Mouse (Mus musculus) layer of hippocampus, postnatal 14 days (tissue): ENCODE data around the gene Zp3. TPM values are rescaled to one million over a fixed set of nuclear protein-coding genes. Genes with fewer than 3 reads are reported as not detected.

Experiments
- DNase-seq, 2 experiments: peaks; one replicate each; pipeline ENCODE4 v3.0.0; 2021 to 2022; ENCODE audit warnings: low spot score in 2 of 2, mixed read lengths in 1 of 2
- long read RNA-seq, 2 experiments: library from polyadenylated mRNA; stranded (forward); transcript quantifications; one replicate each; pipeline ENCODE4 v2.0.0; 2021
- total RNA-seq, 2 experiments: library from RNA; stranded (reverse); gene quantifications; 2 replicates each; pipeline ENCODE4 v1.2.3; 2021

The Zp3 gene
- not detected for total RNA-seq
- long read RNA-seq, experiment 1 = 0 reads
- long read RNA-seq, experiment 2 = 0 reads

DNA sequence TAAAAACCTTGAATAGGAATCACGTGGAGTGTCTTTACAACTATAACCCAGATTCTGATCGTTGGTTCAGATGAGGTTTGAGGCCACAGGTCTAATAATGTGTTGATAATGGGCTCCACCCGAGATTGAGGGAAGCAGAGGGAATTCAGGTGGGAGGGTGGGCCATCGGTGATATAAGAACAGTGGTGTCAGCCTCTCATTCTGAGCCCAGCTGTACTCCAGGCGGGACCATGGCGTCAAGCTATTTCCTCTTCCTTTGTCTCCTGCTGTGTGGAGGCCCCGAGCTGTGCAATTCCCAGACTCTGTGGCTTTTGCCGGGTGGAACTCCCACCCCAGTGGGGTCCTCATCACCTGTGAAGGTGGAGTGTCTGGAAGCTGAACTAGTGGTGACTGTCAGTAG lies at the start of gene Zp3:
TSS of gene Zp3 (plus strand) at position 196 of the 400 bp plus-strand sequence.
- DNase-seq = no peak

DNA sequence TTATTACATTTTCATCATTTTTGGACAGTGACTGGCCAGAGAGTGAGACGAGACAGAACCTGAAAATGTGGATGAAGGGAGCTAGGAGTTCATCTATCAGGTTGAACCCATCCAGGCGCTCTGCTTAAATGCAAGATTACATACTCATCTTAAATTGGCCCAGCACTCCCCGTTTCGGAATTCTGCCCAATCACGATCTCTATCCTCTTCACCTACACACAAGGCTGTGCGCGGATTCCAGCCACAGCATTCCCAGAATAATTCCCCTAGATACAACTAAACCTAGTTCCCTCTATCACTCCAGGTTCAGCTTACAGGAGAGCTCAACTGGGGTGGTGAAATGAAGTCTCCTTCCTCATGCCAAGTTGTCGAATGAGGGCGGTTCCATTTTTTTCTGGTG lies 48.4 kb upstream of the Zp3 start:
- no peak for DNase-seq

DNA sequence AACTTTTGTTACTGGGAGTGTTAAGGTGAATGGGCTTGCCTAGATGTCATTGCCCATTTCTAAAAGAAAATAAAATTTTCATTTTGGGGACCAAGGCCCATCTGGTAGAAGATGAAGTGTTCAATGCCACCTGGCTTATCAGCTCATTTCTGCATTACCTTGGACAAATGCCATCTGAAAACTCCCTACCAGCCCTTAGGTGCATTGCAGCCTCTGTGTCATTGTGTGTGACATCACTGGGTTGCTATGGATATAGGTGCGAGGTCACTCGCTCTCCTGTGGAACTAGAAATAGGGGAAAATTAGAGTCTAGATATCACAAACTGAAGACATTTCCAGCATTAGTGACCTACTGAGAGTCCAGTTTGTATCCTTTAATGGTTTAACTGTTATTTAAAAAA lies 47.5 kb upstream of the Zp3 start:
- no peak for DNase-seq

DNA sequence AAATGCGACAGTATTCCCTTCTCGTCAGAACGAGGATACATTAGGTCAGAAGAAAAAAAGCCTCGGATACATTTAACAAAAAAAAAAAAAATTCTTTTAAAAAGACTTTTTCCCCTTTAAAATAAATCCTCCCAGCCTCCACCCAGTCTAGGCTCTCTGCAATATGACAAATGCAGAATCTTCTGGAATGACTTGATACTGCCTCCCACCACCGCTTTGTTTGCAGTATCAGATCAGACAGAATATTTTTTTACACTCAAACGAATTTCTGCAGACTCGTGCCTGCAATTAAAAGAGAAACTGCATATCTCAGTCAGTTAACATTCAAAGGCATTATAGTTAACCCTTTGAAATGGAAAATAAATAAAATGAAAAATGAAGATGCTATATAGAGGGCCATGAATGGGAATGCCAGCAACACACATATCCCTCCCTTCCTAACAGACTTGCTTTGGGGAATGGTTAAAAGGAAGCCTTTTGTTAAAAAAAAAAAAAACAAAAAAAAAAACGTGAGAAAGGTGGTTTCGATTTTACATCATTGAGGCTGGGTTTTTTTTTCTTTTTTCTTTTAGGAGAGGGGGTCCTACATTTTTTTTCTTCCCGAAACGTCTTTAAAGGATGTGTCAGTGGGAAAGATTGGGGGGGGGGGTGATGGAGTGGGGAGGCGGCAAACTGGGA lies 46.5 kb upstream of the Zp3 start:
- no peak for DNase-seq

DNA sequence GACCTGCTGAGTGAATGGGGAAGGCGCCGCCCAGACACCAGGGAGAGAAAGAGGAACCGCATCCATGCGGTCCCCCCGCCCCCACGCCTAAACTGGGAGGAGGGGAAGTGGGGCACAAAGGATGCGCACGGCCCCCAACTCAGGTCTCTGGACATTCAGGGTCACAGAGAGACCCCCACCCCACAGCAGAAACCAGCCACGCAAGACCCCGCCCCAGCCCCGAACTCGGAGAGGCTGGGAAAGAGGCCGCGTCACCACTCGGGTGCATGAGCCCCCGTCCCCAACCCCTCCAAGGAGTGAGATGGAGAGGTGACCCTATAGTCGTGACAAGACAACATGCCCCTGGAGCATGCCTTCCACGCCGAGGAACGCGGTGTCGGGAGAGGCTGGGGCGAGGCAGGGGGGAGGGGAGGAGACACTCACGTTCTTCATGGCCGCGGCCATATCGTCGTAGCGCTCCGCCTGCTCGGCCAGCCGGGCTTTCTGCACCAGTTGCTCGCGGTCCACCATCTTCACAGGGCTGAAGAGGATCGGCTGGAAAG lies 45.9 kb upstream of the Zp3 start:
- DNase-seq = peak; percentile 74 to 75

DNA sequence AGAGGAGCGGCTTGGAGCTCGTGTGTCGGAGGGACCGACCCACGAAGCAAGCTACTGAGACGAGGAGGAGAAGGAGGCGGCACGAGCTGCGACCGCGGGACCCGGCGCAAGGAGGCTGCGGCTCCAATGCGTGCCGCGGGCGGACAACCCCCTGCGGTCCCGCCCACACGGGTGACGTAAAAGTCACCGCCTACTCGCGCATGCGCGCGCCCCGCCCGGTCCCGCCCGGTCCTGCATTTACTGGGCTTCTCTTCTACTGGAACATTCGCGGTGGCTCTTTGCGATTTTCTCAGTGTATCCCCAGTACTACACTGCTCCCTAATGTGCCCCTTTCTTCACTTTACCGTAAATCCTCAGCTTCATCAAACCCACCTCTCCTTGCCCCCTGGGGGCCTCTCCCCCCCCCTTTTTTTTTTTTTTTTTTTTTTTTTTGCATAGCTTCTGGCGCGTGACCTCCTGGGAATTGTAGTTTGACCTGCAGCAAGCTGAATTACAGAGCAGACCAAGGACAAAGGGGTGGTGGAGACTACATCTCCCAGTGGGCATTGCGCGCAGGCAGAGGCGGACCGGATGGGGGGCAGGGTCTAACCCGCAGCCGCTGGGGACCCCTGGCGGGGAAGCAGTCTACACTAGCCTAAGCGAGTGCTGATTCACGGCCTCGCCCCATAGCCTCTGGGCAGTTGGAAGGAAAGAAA lies 45.3 kb upstream of the Zp3 start, which contains the start of gene Ywhag:
TSS of gene Ywhag (minus strand) at position 136 of the 695 bp plus-strand sequence.
- peak; percentile 96 to 97 for DNase-seq

DNA sequence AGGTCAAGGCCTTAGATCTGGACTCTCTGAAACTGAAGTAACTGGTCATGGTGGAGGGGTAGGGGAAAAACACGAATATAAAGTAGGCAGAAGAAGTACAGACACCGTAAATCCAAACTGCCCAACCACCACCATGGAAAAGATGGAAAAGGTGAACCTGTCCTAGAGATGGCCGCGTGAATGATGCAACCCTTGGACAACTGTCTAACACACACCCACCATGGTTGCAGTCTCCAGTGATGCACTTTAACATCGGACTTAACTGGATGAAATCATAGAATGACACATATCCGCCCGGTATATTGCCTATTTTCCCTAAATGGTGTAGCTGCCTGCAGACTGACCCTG lies 44.7 kb upstream of the Zp3 start:
- no peak for DNase-seq

DNA sequence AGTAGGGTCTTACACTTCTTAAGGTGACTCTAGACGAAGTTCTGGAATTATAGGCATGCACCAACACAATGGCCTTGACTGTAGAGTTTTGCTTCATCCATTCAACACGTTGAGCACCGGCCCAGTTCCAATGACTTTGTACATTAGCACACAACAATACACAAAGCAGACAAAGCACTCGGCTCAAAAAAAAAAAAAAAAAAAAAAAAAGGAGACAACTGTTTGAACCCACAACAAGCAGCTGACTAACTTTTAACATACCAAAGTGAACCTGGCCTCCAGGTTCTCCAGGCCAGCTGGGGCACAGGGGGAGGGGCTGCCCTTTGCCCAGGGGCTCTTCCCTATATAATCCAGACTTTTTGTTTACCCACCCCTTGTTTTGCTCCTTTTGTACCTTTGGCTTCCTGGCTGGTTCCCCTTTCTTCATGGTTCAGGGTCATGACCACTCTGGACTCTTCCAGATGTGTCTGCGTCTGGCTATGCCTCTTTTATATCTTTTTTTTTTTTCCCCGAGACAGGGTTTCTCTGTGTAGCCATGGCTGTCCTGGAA lies 44.2 kb upstream of the Zp3 start:
- DNase-seq = no peak

DNA sequence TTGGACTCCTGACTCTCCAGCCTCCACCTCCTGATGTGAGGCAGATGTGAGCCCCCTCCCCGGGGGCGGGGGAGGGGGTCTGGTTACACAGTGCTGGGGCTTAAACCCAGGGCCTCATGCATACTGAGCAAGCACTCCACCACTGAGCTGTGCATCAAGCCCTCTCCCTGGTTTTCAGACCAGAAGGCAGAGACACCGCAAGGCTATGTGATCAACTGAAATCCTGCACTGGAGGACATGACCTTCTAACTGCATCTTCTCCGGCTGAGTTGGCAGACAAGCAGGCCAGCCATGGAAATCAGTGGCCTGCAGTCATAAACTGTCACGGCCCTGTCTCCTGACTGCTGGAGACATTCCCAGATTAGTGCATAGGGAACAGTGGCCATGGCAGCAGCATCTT lies 39.3 kb upstream of the Zp3 start:
- no peak for DNase-seq

DNA sequence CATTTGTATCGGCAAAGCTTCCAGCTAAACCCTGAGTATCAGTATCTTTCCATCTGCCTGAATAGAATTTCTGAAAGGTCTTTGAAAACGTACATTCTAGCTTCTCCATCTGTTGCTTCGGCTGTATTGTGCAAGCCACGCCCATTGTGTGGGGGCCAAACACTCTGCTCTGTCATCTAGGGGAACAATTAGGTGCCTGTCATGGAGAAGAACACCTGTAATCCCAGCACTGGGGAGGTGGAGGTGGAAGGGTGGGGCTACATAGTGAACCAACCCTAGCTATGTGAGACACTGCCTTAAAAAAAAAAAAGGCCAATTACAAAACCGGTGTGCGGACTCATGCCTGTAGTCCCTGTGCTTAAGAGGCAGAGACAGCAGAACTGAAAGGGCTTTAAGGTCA lies 37.2 kb upstream of the Zp3 start:
- no peak for DNase-seq

DNA sequence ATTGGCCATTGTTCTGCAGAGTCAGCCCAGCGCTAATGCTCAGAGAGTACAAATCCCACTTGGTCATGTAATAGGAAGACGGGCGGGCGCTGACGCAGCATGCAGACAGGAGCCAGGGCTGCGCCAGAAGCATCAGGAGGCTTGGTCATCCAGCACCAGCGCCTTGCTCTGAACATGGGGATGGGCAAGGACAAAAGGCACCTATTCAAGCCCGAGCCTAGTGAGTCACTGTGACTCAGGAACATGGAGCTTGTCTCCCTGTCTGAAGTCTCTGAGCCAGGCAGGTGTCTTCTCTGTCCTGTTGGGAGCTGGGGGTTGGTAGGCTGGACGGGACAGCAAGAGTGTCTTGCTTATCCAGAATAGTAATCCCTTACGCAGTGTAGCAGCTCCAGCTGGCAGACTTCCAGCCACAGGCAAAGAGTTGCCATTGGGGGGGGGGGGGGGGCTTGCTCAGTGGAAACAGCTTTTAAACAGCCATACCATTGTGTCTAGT lies 33.9 kb upstream of the Zp3 start:
- DNase-seq = no peak

DNA sequence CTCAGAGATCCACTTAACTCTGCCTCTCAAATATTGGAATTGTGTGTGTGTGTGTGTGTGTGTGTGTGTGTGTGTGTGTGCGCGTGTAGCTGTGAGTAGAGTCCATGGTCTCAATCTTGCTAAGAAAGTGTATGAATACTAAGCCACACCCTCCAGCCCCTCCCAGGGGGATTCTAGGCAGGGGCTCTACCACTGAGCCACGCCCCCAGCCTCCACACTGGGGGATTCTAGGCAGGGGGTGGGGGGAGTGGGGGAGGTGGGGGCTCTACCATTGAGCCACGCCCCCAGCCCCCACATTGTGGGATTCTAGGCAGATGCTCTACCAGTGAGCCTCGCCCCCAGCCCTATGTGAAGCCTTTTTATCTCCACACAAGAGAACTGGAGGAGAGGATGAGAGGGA lies 33.3 kb upstream of the Zp3 start:
- DNase-seq = no peak

DNA sequence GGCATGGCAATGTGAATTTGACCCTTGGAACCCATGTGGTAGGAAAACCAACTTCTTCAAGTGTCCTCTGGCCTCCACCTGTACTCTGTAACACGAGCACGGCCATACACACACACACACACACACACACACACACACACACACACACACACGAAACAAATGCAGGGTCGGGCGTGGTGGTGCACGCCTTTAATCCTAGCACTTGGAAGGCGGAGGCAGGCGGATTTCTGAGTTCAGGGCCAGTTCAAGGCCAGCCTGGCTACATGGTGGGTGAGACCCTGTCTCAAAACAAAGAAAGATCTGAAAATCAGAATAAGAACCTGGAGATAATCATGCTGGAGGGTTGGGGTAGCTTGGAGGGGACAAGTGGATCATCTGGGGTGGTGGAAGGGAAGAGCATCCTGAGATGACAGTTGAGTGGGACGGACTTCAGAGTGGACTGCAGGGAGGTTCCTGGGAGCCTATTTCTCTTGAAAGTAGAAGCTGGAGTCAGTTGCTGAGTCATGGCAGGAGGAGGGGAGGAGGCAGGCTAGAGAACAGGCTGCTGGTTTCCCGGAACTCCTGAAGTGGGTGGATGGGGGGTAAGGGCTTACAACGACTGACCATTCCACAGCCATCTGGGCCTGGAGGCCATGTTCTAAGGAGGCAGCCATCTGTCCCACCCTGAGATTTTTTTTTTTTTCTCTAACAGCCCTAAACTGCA lies 29.0 kb upstream of the Zp3 start:
- no peak for DNase-seq

DNA sequence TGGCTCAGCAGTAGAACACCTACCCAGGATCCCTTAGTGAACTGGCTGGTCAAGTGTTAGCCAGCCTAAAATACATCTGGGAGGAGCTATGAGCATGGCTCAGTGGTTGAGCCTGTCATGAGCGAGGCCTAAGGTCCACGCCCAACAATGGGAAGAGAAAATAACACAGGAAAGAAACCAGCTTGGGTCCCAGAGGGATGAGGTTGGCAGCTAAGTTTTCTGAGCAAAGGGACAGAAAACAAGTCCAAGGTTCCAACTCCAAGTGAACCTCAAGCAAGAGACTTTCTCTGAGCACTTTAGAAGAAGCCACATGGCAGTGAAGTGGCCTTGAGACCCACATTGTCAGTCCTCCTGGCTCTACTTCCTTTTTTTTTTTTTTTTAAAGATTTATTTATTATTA lies 28.2 kb upstream of the Zp3 start:
- DNase-seq = no peak

DNA sequence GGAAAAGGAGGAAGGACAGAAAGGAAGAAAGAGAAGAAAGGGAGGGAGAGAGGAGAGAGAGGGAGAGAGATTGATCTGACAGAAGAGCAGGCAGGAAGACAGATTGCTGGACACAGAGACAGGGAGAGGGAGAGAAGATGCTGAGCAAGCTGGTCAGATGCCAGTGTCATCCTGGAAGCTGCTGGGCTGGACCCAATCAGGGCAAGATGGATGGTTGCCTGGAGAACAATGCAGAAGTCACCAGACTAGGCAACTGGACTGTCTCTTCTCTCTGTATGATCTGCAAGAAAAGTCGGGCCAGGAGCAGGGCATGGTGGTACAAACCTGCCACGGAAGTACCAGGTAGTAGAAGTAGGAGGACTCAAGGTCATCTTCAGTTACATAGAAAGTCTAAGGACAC lies 27.1 kb upstream of the Zp3 start:
- DNase-seq = no peak

DNA sequence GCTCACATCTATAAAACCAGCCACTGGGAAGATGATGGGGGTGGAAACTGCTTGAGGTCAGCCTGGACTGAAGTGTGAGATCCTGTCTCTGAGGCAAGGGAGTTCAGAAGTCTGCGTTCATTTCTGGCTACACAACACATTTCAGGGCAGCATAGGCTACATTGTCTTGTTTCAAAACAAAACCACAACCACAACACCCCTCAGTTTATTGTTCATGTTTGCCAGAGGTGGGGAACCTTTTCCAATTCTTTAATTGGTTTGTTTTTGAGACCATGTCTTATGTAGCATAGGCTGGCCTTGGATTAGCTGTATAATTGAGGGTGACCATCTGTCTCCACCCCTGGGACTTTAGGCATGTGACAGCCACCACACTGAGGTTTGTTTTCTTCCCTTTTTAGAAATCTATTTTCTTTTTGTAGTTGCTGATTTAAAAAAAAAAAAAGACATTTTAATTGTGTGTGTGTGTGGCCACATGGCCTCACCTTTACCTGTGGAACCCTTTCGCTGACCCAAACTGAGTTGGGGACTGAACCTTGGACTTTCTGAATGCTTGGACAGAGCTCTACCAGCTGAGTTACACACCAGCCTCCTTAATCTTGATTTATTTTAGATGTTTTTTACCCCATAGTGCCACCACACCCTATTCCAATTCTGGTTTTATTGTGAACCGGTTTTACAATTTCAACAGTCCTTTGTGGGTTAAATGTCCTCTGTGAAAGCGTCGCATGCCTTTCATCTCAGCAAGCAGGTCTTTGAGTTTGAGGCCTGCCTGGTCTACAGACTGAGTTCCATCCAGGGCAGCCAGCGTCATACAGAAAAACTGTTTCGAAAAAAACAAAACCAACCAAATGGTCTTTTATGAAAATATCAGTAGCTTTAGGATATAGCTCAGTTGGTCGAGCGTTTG lies 23.3 kb upstream of the Zp3 start:
- DNase-seq = no peak

DNA sequence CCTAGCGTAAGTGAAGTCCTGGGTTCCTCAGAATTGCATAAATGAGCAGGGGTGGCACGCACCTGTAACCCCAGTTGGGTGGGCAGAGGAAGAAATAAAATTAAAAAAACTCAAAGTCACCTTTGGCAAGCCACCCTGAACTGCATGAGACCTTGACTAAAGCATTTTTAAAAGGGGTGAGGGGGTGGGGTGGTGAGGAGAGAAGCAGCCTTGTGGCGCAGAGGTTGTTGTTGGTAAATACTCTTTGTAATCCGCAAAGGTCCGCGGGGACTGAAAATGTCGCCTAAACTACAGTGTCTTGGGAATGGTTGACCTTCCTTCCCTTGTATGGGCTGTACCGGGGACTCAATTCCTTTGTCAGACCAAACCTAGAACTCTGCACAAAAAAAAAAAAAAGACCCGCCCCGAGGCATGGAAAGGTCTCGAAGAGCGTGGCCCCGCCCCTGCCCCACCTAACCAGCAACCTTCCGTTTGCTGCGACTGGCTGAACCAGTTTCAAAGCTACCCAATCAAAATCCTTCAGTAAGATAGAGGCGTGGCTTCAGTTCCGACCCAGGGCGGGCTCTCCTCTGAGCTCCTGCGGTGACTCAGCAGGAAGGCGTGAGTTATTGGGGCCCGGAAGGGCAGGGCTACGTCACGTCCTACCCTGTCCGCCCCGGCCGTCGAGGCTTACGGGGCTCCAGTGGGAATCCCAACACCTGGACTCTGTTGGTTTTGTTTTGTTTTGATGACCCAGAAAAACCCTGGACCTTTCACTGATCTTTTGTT lies 22.5 kb upstream of the Zp3 start:
- DNase-seq = peak; percentile 81 to 96

DNA sequence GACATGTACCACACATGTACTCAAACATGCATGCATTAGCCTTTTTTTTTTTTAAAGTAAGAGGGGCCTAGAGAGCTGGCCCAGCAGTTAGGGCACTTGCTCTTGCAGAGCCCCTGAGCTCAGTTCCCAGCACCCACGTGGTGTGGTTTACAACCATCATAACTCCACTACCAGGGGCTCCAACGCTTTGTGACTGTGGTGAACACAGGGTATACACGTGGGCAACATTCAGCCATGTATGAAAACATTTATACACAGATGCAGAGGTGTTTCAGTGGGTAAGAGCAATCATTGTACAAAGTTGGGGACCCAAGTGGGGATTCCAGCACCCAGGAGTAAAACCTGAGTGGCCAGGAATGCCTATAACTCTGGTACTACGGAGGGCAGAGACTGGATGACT lies 21.5 kb upstream of the Zp3 start:
- no peak for DNase-seq

DNA sequence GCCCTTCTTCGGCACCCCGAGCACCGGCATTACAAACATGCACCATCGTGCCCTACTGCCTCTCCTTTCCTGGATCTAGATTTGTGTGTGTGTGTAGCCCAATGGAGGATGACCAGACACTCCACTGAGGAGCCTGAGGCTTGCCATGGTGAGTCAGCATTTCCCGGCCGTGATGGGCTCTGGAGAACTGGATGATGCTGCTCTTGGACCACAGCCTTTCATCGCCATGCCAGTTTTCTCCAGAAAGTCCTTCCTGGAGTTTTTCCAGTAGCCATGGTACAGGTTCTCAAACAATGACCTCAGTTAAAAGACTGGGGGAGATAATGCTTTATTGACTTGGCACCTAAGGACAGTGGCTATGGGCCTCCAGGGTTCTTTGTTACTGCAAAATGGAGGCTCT lies 20.0 kb upstream of the Zp3 start:
- DNase-seq = no peak
